Mouse (Mus musculus): ENCODE measurements around the gene Trappc1. TPM values are rescaled to one million over a fixed set of nuclear protein-coding genes. Genes with fewer than 3 reads are reported as not detected.

The Trappc1 gene
- polyA plus RNA-seq, 1 experiment = 1.9 TPM

- H3K36me3 ChIP-seq (ENCODE audit: control insufficient read depth) = no peaks in the 10 kb centered on the region; the same call in 1 of the 2 replicates
- H3K4me3 ChIP-seq (replicated peaks) = peak within 1 kb of the TSS; percentile 59
- TF ChIP-seq TAL1 (IDR thresholded peaks at IDR 0.05; ENCODE audit: low read length) (no peak), GATA1 (IDR thresholded peaks at IDR 0.05; ENCODE audit: low read length) (no peak)
- peaks cover 17% of the 10 kb centered on the region for H3K9me3 ChIP-seq (ENCODE audit: control insufficient read depth, low read length)
- H3K27me3 ChIP-seq (ENCODE audit: control insufficient read depth) = peaks cover 61% of the 10 kb centered on the region
- H3K4me1 ChIP-seq (ENCODE audit: control insufficient read depth) = peaks cover 13% of the 10 kb centered on the region
These were observed 16.7 kb downstream of the Trappc1 start, which contains the start of gene Rnf227 for GRCm38 (mm10) chr11:69340161-69341131. Gene Rnf227 (plus strand): TSS chr11:69340461.

GRCm38 (mm10) chr11:69346441-69346840 is 22.7 kb downstream of the Trappc1 start:
- H3K36me3 ChIP-seq (ENCODE audit: control insufficient read depth) = peaks cover 5% of the 10 kb centered on the region; the same call in 1 of the 2 replicates
- no peaks in the 10 kb centered on the region for H3K9me3 ChIP-seq (ENCODE audit: control insufficient read depth, low read length)
- TF ChIP-seq TAL1 (IDR thresholded peaks at IDR 0.05; ENCODE audit: low read length) (no peak), GATA1 (IDR thresholded peaks at IDR 0.05; ENCODE audit: low read length) (no peak)
- H3K4me3 ChIP-seq (replicated peaks) = no peak overlapping the region
- no peaks in the 10 kb centered on the region for H3K4me1 ChIP-seq (ENCODE audit: control insufficient read depth)
- peaks cover 21% of the 10 kb centered on the region for H3K27me3 ChIP-seq (ENCODE audit: control insufficient read depth)

- no peak overlapping the region for H3K4me3 ChIP-seq (replicated peaks)
- H3K9me3 ChIP-seq (ENCODE audit: control insufficient read depth, low read length) = no peaks in the 10 kb centered on the region
- H3K36me3 ChIP-seq (ENCODE audit: control insufficient read depth) = peaks cover 26% of the 10 kb centered on the region; the same call in 1 of the 2 replicates
- no peak for TF ChIP-seq TAL1 (IDR thresholded peaks at IDR 0.05; ENCODE audit: low read length)
- no peak for TF ChIP-seq GATA1 (IDR thresholded peaks at IDR 0.05; ENCODE audit: low read length)
- no peaks in the 10 kb centered on the region for H3K4me1 ChIP-seq (ENCODE audit: control insufficient read depth)
- peaks cover 5% of the 10 kb centered on the region for H3K27me3 ChIP-seq (ENCODE audit: control insufficient read depth)
These were observed 32.8 kb downstream of the Trappc1 start for GRCm38 (mm10) chr11:69356544-69356943.

GRCm38 (mm10) chr11:69357690-69358089 is 33.9 kb downstream of the Trappc1 start:
- Histone ChIP-seq H3K27me3 (ENCODE audit: control insufficient read depth) (peaks cover 5% of the 10 kb centered on the region), H3K4me1 (ENCODE audit: control insufficient read depth) (no peaks in the 10 kb centered on the region), H3K4me3 (replicated peaks) (no peak overlapping the region), H3K9me3 (ENCODE audit: control insufficient read depth, low read length) (no peaks in the 10 kb centered on the region), H3K36me3 (ENCODE audit: control insufficient read depth) (peaks cover 26% of the 10 kb centered on the region; the same call in 1 of the 2 replicates)
- no peak for TF ChIP-seq TAL1 (IDR thresholded peaks at IDR 0.05; ENCODE audit: low read length)
- no peak for TF ChIP-seq GATA1 (IDR thresholded peaks at IDR 0.05; ENCODE audit: low read length)

GRCm38 (mm10) chr11:69362021-69362420 is 38.2 kb downstream of the Trappc1 start:
- peaks cover 35% of the 10 kb centered on the region for H3K27me3 ChIP-seq (ENCODE audit: control insufficient read depth)
- H3K9me3 ChIP-seq (ENCODE audit: control insufficient read depth, low read length) = no peaks in the 10 kb centered on the region
- peaks cover 18% of the 10 kb centered on the region; the same call in 1 of the 2 replicates for H3K36me3 ChIP-seq (ENCODE audit: control insufficient read depth)
- no peak overlapping the region for H3K4me3 ChIP-seq (replicated peaks)
- TF ChIP-seq TAL1 (IDR thresholded peaks at IDR 0.05; ENCODE audit: low read length) (no peak), GATA1 (IDR thresholded peaks at IDR 0.05; ENCODE audit: low read length) (no peak)
- H3K4me1 ChIP-seq (ENCODE audit: control insufficient read depth) = peaks cover 16% of the 10 kb centered on the region

- Histone ChIP-seq H3K27me3 (ENCODE audit: control insufficient read depth) (peaks cover 40% of the 10 kb centered on the region), H3K4me1 (ENCODE audit: control insufficient read depth) (peaks cover 21% of the 10 kb centered on the region), H3K36me3 (ENCODE audit: control insufficient read depth) (peaks cover 16% of the 10 kb centered on the region; the same call in 1 of the 2 replicates), H3K4me3 (replicated peaks) (no peak overlapping the region), H3K9me3 (ENCODE audit: control insufficient read depth, low read length) (no peaks in the 10 kb centered on the region)
- TF ChIP-seq GATA1 (IDR thresholded peaks at IDR 0.05; ENCODE audit: low read length) (no peak), TAL1 (IDR thresholded peaks at IDR 0.05; ENCODE audit: low read length) (no peak)
These were observed 38.7 kb downstream of the Trappc1 start for GRCm38 (mm10) chr11:69362479-69362878.

GRCm38 (mm10) chr11:69364376-69364775 is 40.6 kb downstream of the Trappc1 start:
- H3K27me3 ChIP-seq (ENCODE audit: control insufficient read depth) = peaks cover 59% of the 10 kb centered on the region
- no peak for TF ChIP-seq TAL1 (IDR thresholded peaks at IDR 0.05; ENCODE audit: low read length)
- no peak for TF ChIP-seq GATA1 (IDR thresholded peaks at IDR 0.05; ENCODE audit: low read length)
- H3K4me3 ChIP-seq (replicated peaks) = no peak overlapping the region
- peaks cover 37% of the 10 kb centered on the region for H3K4me1 ChIP-seq (ENCODE audit: control insufficient read depth)
- peaks cover 12% of the 10 kb centered on the region; the same call in 1 of the 2 replicates for H3K36me3 ChIP-seq (ENCODE audit: control insufficient read depth)
- H3K9me3 ChIP-seq (ENCODE audit: control insufficient read depth, low read length) = peaks cover 7% of the 10 kb centered on the region; the same call in 1 of the 2 replicates

- H3K9me3 ChIP-seq (ENCODE audit: control insufficient read depth, low read length) = peaks cover 7% of the 10 kb centered on the region; the same call in 1 of the 2 replicates
- TF ChIP-seq TAL1 (IDR thresholded peaks at IDR 0.05; ENCODE audit: low read length) (no peak), GATA1 (IDR thresholded peaks at IDR 0.05; ENCODE audit: low read length) (no peak)
- peaks cover 64% of the 10 kb centered on the region for H3K27me3 ChIP-seq (ENCODE audit: control insufficient read depth)
- no peak overlapping the region for H3K4me3 ChIP-seq (replicated peaks)
- H3K36me3 ChIP-seq (ENCODE audit: control insufficient read depth) = peaks cover 12% of the 10 kb centered on the region; the same call in 1 of the 2 replicates
- H3K4me1 ChIP-seq (ENCODE audit: control insufficient read depth) = peaks cover 37% of the 10 kb centered on the region
These were observed 41.1 kb downstream of the Trappc1 start for GRCm38 (mm10) chr11:69364910-69365309.

- Histone ChIP-seq H3K4me1 (ENCODE audit: control insufficient read depth) (peaks cover 39% of the 10 kb centered on the region), H3K4me3 (replicated peaks) (no peak overlapping the region), H3K36me3 (ENCODE audit: control insufficient read depth) (peaks cover 5% of the 10 kb centered on the region; the same call in 1 of the 2 replicates), H3K27me3 (ENCODE audit: control insufficient read depth) (peaks cover 67% of the 10 kb centered on the region), H3K9me3 (ENCODE audit: control insufficient read depth, low read length) (peaks cover 7% of the 10 kb centered on the region; the same call in 1 of the 2 replicates)
- no peak for TF ChIP-seq GATA1 (IDR thresholded peaks at IDR 0.05; ENCODE audit: low read length)
- no peak for TF ChIP-seq TAL1 (IDR thresholded peaks at IDR 0.05; ENCODE audit: low read length)
These were observed 41.9 kb downstream of the Trappc1 start for GRCm38 (mm10) chr11:69365722-69366121.

All from erythroblast, embryonic 14.5 days (primary cell).